Mouse (Mus musculus) MEL (cell line): Measurements from ENCODE around the gene Cables2. TPM values are rescaled to one million over a fixed set of nuclear protein-coding genes. Genes with fewer than 3 reads are reported as not detected.

Source experiments
- DNase-seq: peaks from one replicate; pipeline ENCODE4 v3.0.0; 2011; ENCODE audit warnings: low read depth, low spot score
- H3K27ac ChIP-seq: 2 replicates; pipeline ENCODE4 v1.5.1; 2012; ENCODE audit warnings: low read depth, mild to moderate bottlenecking, control low read depth, low read length, moderate library complexity; ENCODE audit not compliant: control insufficient read depth
- H3K27me3 ChIP-seq, 2 experiments: fragments of 150-350 bp in 1 of 2; sonication (generic) in 1 of 2; 2 replicates each; pipeline ENCODE4 v1.6.1; 2012; ENCODE audit warnings: low read length in 2 of 2, mild to moderate bottlenecking in 2 of 2, improper control_type of control experiment in 1 of 2, moderate library complexity in 1 of 2; ENCODE audit not compliant: insufficient read depth in 2 of 2, control insufficient read depth in 1 of 2
- H3K36me3 ChIP-seq, 2 experiments: 2 replicates each; pipeline ENCODE4 v1.6.1; 2012 to 2014; ENCODE audit warnings: low read length in 2 of 2, improper control_type of control experiment in 1 of 2, inconsistent platforms in 1 of 2, mild to moderate bottlenecking in 1 of 2; ENCODE audit not compliant: insufficient read depth in 2 of 2, control insufficient read depth in 1 of 2
- H3K4me1 ChIP-seq, 2 experiments: fragments of 150-350 bp in 1 of 2; sonication (generic) in 1 of 2; 2 replicates each; pipeline ENCODE4 v1.6.1; 2012; ENCODE audit warnings: low read length in 2 of 2, improper control_type of control experiment in 1 of 2, mild to moderate bottlenecking in 1 of 2; ENCODE audit not compliant: insufficient read depth in 2 of 2, control insufficient read depth in 1 of 2
- H3K4me3 ChIP-seq, 2 experiments: fragments of 150-350 bp in 1 of 2; sonication (generic) in 1 of 2; 2 replicates each; pipeline ENCODE4 v1.5.1; 2012; ENCODE audit warnings: low read depth in 2 of 2, low read length in 2 of 2, mild to moderate bottlenecking in 2 of 2, moderate library complexity in 2 of 2, control low read depth in 1 of 2, improper control_type of control experiment in 1 of 2; ENCODE audit not compliant: control insufficient read depth in 1 of 2, insufficient read depth in 1 of 2
- H3K79me2 ChIP-seq: 2 replicates; pipeline ENCODE4 v1.6.1; 2012; ENCODE audit warnings: mild to moderate bottlenecking, low read length, moderate library complexity; ENCODE audit not compliant: control insufficient read depth, poor library complexity, insufficient read depth
- H3K9ac ChIP-seq: 2 replicates; pipeline ENCODE4 v1.6.1; 2012; ENCODE audit warnings: low read depth, mild to moderate bottlenecking, control low read depth, low read length, moderate library complexity; ENCODE audit not compliant: control insufficient read depth, poor library complexity, severe bottlenecking
- H3K9me3 ChIP-seq: fragments of 150-350 bp; sonication (generic); replicated peaks from 2 replicates; pipeline ENCODE4 v1.6.1; 2012; ENCODE audit warnings: mild to moderate bottlenecking, low read length, improper control_type of control experiment, moderate library complexity; ENCODE audit not compliant: insufficient read depth
- ETS1 ChIP-seq: IDR thresholded peaks from 2 replicates; pipeline ENCODE4 v1.6.1; 2012; ENCODE audit warnings: low read depth, mild to moderate bottlenecking, inconsistent platforms, low read length, improper control_type of control experiment, moderate library complexity
- GABPA ChIP-seq: IDR thresholded peaks from 2 replicates; pipeline ENCODE4 v1.6.1; 2012; ENCODE audit warnings: low read depth, mild to moderate bottlenecking, inconsistent platforms, low read length, improper control_type of control experiment, moderate library complexity
- JUND ChIP-seq: IDR thresholded peaks from 2 replicates; pipeline ENCODE4 v1.6.1; 2011; ENCODE audit warnings: low read depth, mild to moderate bottlenecking, improper control_type of control experiment, low read length
- KAT2A ChIP-seq: conservative IDR thresholded peaks from 2 replicates; pipeline ENCODE4 v1.6.1; 2012; ENCODE audit warnings: low read depth, low read length, improper control_type of control experiment, inconsistent platforms
- MAFK ChIP-seq: IDR thresholded peaks from 2 replicates; pipeline ENCODE4 v1.6.1; 2011; ENCODE audit warnings: low read depth, mild to moderate bottlenecking, low read length, improper control_type of control experiment, borderline replicate concordance
- MAX ChIP-seq: IDR thresholded peaks from 2 replicates; pipeline ENCODE4 v1.6.1; 2011; ENCODE audit warnings: low read length, improper control_type of control experiment
- MEF2A ChIP-seq: IDR thresholded peaks from 2 replicates; pipeline ENCODE4 v1.6.1; 2014; ENCODE audit warnings: low read depth, mild to moderate bottlenecking, inconsistent platforms, low read length, improper control_type of control experiment; ENCODE audit not compliant: poor library complexity, insufficient replicate concordance, severe bottlenecking; ENCODE audit errors: extremely low read depth
- MXI1 ChIP-seq: IDR thresholded peaks from 2 replicates; pipeline ENCODE4 v1.6.1; 2011; ENCODE audit warnings: mild to moderate bottlenecking, low read depth, low read length, improper control_type of control experiment
- MYB ChIP-seq: IDR thresholded peaks from 2 replicates; pipeline ENCODE4 v1.6.1; 2011; ENCODE audit warnings: mild to moderate bottlenecking, low read depth, low read length, improper control_type of control experiment
- MYC ChIP-seq: IDR thresholded peaks from 2 replicates; pipeline ENCODE4 v1.6.1; 2011; ENCODE audit warnings: low read depth, mild to moderate bottlenecking, low read length, improper control_type of control experiment, moderate library complexity
- NELFE ChIP-seq: IDR thresholded peaks from 2 replicates; pipeline ENCODE4 v1.6.1; 2011; ENCODE audit warnings: low read depth, low read length, improper control_type of control experiment
- POLR2A ChIP-seq, 2 experiments: IDR thresholded peaks; 2 replicates each; pipeline ENCODE4 v1.6.1; 2011 to 2012; ENCODE audit warnings: low read length in 2 of 2, mild to moderate bottlenecking in 2 of 2, control low read depth in 1 of 2, improper control_type of control experiment in 1 of 2, low read depth in 1 of 2, moderate library complexity in 1 of 2; ENCODE audit not compliant: control insufficient read depth in 1 of 2, insufficient read depth in 1 of 2, poor library complexity in 1 of 2
- POLR2AphosphoS5 ChIP-seq: IDR thresholded peaks from 2 replicates; pipeline ENCODE4 v1.6.1; 2012; ENCODE audit warnings: low read depth, borderline replicate concordance, mild to moderate bottlenecking, inconsistent platforms, low read length, moderate library complexity, mixed read lengths
- RAD21 ChIP-seq: IDR thresholded peaks from 2 replicates; pipeline ENCODE4 v1.6.1; 2011; ENCODE audit warnings: mild to moderate bottlenecking, low read depth, low read length, improper control_type of control experiment
- TBP ChIP-seq: IDR thresholded peaks from 2 replicates; pipeline ENCODE4 v1.8.0; 2011; ENCODE audit warnings: low read depth, low read length, improper control_type of control experiment
- TCF12 ChIP-seq: IDR thresholded peaks from 2 replicates; pipeline ENCODE4 v1.6.1; 2014; ENCODE audit warnings: low read depth, mild to moderate bottlenecking, inconsistent platforms, low read length, improper control_type of control experiment, moderate library complexity
- USF1 ChIP-seq: IDR thresholded peaks from 2 replicates; pipeline ENCODE4 v1.6.1; 2014; ENCODE audit warnings: low read depth, mild to moderate bottlenecking, inconsistent platforms, low read length, improper control_type of control experiment, moderate library complexity
- USF2 ChIP-seq, 2 experiments: IDR thresholded peaks; 2 replicates each; pipeline ENCODE4 v1.6.1; 2011 to 2012; ENCODE audit warnings: improper control_type of control experiment in 2 of 2, low read length in 2 of 2, borderline replicate concordance in 1 of 2, inconsistent platforms in 1 of 2, low read depth in 1 of 2, mild to moderate bottlenecking in 1 of 2; ENCODE audit not compliant: insufficient read depth in 1 of 2
- ZC3H11A ChIP-seq: IDR thresholded peaks from 2 replicates; pipeline ENCODE4 v1.6.1; 2012; ENCODE audit warnings: low read depth, mild to moderate bottlenecking, inconsistent platforms, low read length, improper control_type of control experiment
- ZMIZ1 ChIP-seq: IDR thresholded peaks from 2 replicates; pipeline ENCODE4 v1.6.1; 2012; ENCODE audit warnings: low read depth, mild to moderate bottlenecking, inconsistent platforms, low read length, improper control_type of control experiment, moderate library complexity
- ZNF384 ChIP-seq: IDR thresholded peaks from 2 replicates; pipeline ENCODE4 v1.6.1; 2012; ENCODE audit warnings: low read depth, mild to moderate bottlenecking, inconsistent platforms, low read length, improper control_type of control experiment
- polyA plus RNA-seq, 2 experiments: library from polyadenylated mRNA; stranded (reverse) in 1 of 2; unstranded in 1 of 2; fragments of >175 nt in 1 of 2; fragments of >200 nt in 1 of 2; gene quantifications; 2 replicates each; pipeline versions ENCODE4 v1.2.1 to v1.2.4; 2012; ENCODE audit warnings: low replicate concordance in 2 of 2, low read depth in 1 of 2; ENCODE audit not compliant: insufficient read length in 2 of 2, insufficient read depth in 1 of 2, missing spikeins in 1 of 2
- total RNA-seq: library from RNA; depleted of rRNA; stranded (reverse); fragments of 300-350 nt; gene quantifications from 2 replicates; pipeline ENCODE4 v1.2.3, GENCODE M21; 2012

Gene Cables2
- total and polyA plus RNA-seq, 3 experiments, result 10.7 to 16.7 TPM; not detected in 1

DNA sequence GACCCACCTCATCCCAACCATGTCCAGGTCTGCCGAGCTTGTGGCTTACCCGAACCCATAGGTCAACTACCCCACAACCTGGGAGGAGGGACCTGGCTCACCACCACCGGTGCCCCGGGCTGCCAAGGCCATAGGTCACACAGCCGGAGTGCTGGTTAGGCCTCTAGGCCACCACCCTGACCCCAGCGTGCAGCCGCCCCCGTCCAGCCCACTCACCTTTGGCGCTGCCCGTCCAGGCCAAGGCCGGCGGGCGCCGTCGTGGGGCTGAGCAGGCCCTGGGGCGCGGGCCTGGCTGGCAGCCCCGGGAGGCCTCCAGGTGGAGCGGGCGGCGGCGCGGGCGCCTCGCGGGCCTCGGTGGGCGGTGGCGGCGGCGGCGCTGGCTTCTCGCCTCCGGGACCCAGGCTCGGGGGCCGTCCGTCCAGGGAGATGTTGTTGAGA is 393 bp downstream of the Cables2 start:
- Histone ChIP-seq H3K4me1 (peaks cover 6 to 21% of the 10 kb centered on the region in 2 experiments), H3K9me3 (no peaks in the 10 kb centered on the region), H3K36me3 (peaks cover 1 to 3% of the 10 kb centered on the region in 2 experiments; a peak in 2 of 4 replicates), H3K4me3 (peak overlapping the region; percentile 69 to 93), H3K27ac (no peak overlapping the region), H3K27me3 (no peaks in the 10 kb centered on the region), H3K9ac (peak overlapping the region; percentile 88), H3K79me2 (peaks cover 8% of the 10 kb centered on the region)
- TF ChIP-seq KAT2A (no peak), MEF2A (no peak), POLR2A (IDR thresholded peaks at IDR 0.05; ENCODE audit: control insufficient read depth in 1 of 2, insufficient read depth in 1 of 2, low read depth in 1 of 2, low read length in 2 of 2, poor library complexity in 1 of 2) (no peak), ZNF384 (no peak), POLR2AphosphoS5 (no peak), ZMIZ1 (no peak), USF2 (IDR thresholded peaks at IDR 0.05; ENCODE audit: borderline replicate concordance in 1 of 2, insufficient read depth in 1 of 2, low read depth in 1 of 2, low read length in 2 of 2) (no peak)
- DNase-seq, result peak; percentile 34

DNA sequence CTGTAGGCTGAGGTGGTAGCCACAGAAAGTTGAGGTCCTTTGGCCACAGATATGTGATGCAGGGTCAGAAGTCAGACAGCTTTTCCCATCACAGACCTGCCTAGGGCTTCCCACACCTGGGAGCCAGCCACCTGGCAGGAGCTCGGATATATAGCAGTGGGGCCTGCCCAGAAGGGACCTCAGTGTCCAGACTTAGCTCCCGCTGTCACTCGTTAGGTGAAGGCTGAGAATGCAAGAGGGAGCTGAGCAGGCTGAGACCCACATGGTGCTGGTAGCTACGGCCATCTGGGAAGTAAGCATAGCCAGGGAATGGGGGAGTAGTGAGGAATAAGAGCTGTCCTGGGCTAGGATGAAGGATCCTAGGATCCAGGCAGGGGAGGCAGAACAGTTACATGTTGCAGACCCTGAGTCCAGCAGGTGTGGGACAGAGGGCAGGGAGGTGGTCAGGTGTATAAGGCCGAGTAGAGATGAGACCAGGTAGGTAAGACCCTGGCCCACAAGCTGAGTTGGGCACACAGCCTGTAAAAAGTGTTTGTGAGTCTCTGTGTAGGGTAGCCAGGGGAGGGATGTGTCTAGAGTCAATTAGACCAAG is 1.4 kb downstream of the Cables2 start:
- Histone ChIP-seq H3K9me3 (no peaks in the 10 kb centered on the region), H3K36me3 (peaks cover 1 to 3% of the 10 kb centered on the region in 2 experiments; a peak in 2 of 4 replicates), H3K27ac (no peak overlapping the region), H3K27me3 (no peaks in the 10 kb centered on the region), H3K4me1 (peaks cover 3 to 17% of the 10 kb centered on the region in 2 experiments; a peak in 3 of 4 replicates), H3K79me2 (peaks cover 8% of the 10 kb centered on the region), H3K9ac (no peak overlapping the region), H3K4me3 (no peak overlapping the region)
- TF ChIP-seq MAX (no peak), MYB (no peak), ZNF384 (no peak), MXI1 (no peak), MAFK (no peak), MYC (no peak), JUND (no peak), GABPA (no peak), TCF12 (no peak), USF1 (no peak), TBP (no peak), RAD21 (no peak), POLR2A (IDR thresholded peaks at IDR 0.05; ENCODE audit: control insufficient read depth in 1 of 2, insufficient read depth in 1 of 2, low read depth in 1 of 2, low read length in 2 of 2, poor library complexity in 1 of 2) (no peak), KAT2A (no peak), ZC3H11A (no peak), ETS1 (no peak), NELFE (no peak)
- DNase-seq, result no peak
